ENCODE assay signal across 29 mouse cellular contexts in genomic region chr10:70698014-70698413, GRCm38 (mm10). TPM values are rescaled to one million over a fixed set of nuclear protein-coding genes. Genes with fewer than 3 reads are reported as not detected.
DNase-seq lines count a peak whose midpoint lies in the region; ATAC-seq lines count a peak whose summit lies in the region.
"Had no signal": no experiment of that assay in that cellular context is flagged by ENCODE, and none has a peak within 500 bp of the region (broad histone marks: within the 10 kb centered on the region; RNA-seq: fewer than 3 reads in every experiment).

No protein-coding gene starts in this region.

- ATAC-seq in kidney, embryonic 14.5 days (ENCODE audit: low FRiP score, low TSS enrichment): no peak
- no peak for ATAC-seq in liver, embryonic 12.5 days
- ATAC-seq: activated CD4-positive, CD25-positive, alpha-beta regulatory T cell, adult 4 months; inflammation-experienced regulatory T-cells, adult 6 months; liver, postnatal 0 days; midbrain, embryonic 15.5 days had no signal

- H3K4me3 ChIP-seq in kidney, embryonic 14.5 days (ENCODE audit: low read length): no peak overlapping the region
- no peak overlapping the region for H3K4me3 ChIP-seq in liver, embryonic 12.5 days
- H3K4me3 ChIP-seq: embryonic facial prominence, embryonic 15.5 days; forebrain, embryonic 12.5 days; gastrocnemius, adult 2 months; heart, embryonic 13.5 days; hindbrain, embryonic 10.5 days; hindbrain, embryonic 15.5 days; limb, embryonic 13.5 days; midbrain, embryonic 15.5 days; neural tube, embryonic 15.5 days had no signal

- H3K4me1 ChIP-seq in kidney, embryonic 14.5 days (ENCODE audit: control insufficient read depth, insufficient read depth, low read length): 0 out of 2 replicates have a peak, but pooled peaks cover 8% of the 10 kb centered on the region
- H3K4me1 ChIP-seq in liver, embryonic 12.5 days: no peaks in the 10 kb centered on the region
- H3K4me1 ChIP-seq: embryonic facial prominence, embryonic 15.5 days; forebrain, embryonic 12.5 days; hindbrain, embryonic 10.5 days; hindbrain, embryonic 15.5 days; limb, embryonic 13.5 days; midbrain, embryonic 15.5 days; neural tube, embryonic 15.5 days had no signal

- H3K9ac ChIP-seq in kidney, embryonic 14.5 days (ENCODE audit: low read depth, low read length): no peak overlapping the region
- no peak overlapping the region for H3K9ac ChIP-seq in liver, embryonic 12.5 days
- H3K9ac ChIP-seq: embryonic facial prominence, embryonic 15.5 days; forebrain, embryonic 12.5 days; heart, embryonic 13.5 days; hindbrain, embryonic 15.5 days; limb, embryonic 13.5 days; liver, postnatal 0 days; midbrain, embryonic 15.5 days; neural tube, embryonic 15.5 days had no signal

- H3K27me3 ChIP-seq in kidney, embryonic 14.5 days (ENCODE audit: control insufficient read depth, insufficient read depth, low read length): no peaks in the 10 kb centered on the region
- no peaks in the 10 kb centered on the region for H3K27me3 ChIP-seq in liver, embryonic 12.5 days (replicated peaks)
- H3K27me3 ChIP-seq: embryonic facial prominence, embryonic 15.5 days; forebrain, embryonic 12.5 days; heart, embryonic 13.5 days; hindbrain, embryonic 15.5 days; limb, embryonic 13.5 days; midbrain, embryonic 15.5 days; neural tube, embryonic 15.5 days had no signal

- H3K9me3 ChIP-seq in kidney, embryonic 14.5 days (ENCODE audit: control insufficient read depth, low read length): no peaks in the 10 kb centered on the region
- H3K9me3 ChIP-seq in liver, embryonic 12.5 days (replicated peaks): no peaks in the 10 kb centered on the region; the same call in none of the 2 replicates
- H3K9me3 ChIP-seq: embryonic facial prominence, embryonic 15.5 days; forebrain, embryonic 12.5 days; heart, embryonic 13.5 days; hindbrain, embryonic 10.5 days; hindbrain, embryonic 15.5 days; limb, embryonic 13.5 days; midbrain, embryonic 15.5 days; neural tube, embryonic 15.5 days had no signal

- H3K4me2 ChIP-seq in kidney, embryonic 14.5 days (replicated peaks; ENCODE audit: low read depth, low read length): no peak overlapping the region
- H3K4me2 ChIP-seq in liver, embryonic 12.5 days: no peak overlapping the region
- H3K4me2 ChIP-seq: embryonic facial prominence, embryonic 15.5 days; forebrain, embryonic 12.5 days; heart, embryonic 13.5 days; hindbrain, embryonic 15.5 days; limb, embryonic 13.5 days; liver, embryonic 11.5 days; midbrain, embryonic 15.5 days; neural tube, embryonic 15.5 days had no signal

- no peak overlapping the region for H3K27ac ChIP-seq in kidney, embryonic 14.5 days (ENCODE audit: low read depth, low read length)
- H3K27ac ChIP-seq in liver, embryonic 12.5 days: no peak overlapping the region
- H3K27ac ChIP-seq: embryonic facial prominence, embryonic 15.5 days; forebrain, embryonic 12.5 days; gastrocnemius, adult 2 months; heart, embryonic 13.5 days; hindbrain, embryonic 10.5 days; hindbrain, embryonic 15.5 days; limb, embryonic 13.5 days; macrophage; midbrain, embryonic 15.5 days; neural tube, embryonic 15.5 days had no signal

- no peaks in the 10 kb centered on the region for H3K36me3 ChIP-seq in kidney, embryonic 14.5 days (ENCODE audit: control insufficient read depth, insufficient read depth, low read length)
- H3K36me3 ChIP-seq in liver, embryonic 12.5 days: no peaks in the 10 kb centered on the region
- H3K36me3 ChIP-seq: embryonic facial prominence, embryonic 15.5 days; forebrain, embryonic 12.5 days; heart, embryonic 13.5 days; hindbrain, embryonic 10.5 days; hindbrain, embryonic 15.5 days; limb, embryonic 13.5 days; midbrain, embryonic 15.5 days; neural tube, embryonic 15.5 days had no signal

- 83% methylated on average over 3 of the region's 3 CpGs for WGBS in kidney, embryonic 14.5 days
- 71% methylated on average over 3 of the region's 3 CpGs for WGBS in liver, embryonic 12.5 days (ENCODE audit: insufficient replicate concordance)

- peak; percentile 54 for DNase-seq in kidney, adult 11 months
- DNase-seq in kidney, adult 9 months: peak; percentile 77
- DNase-seq in kidney, postnatal 14 days: peak; percentile 18
- no peak for DNase-seq in frontal cortex, postnatal 25 days (ENCODE audit: low spot score in 2 of 2)
- no peak for DNase-seq in right cerebral cortex, postnatal 14 days
- DNase-seq: adrenal gland, adult 2 months; adrenal gland, postnatal 36 days; cerebellum, adult 18-20 months; cerebellum, postnatal 10 days; gastrocnemius, adult 2 months; gastrocnemius, postnatal 36 days; heart, postnatal 10 days; liver, postnatal 0 days; spleen, adult 18-20 months; thymus, postnatal 14 days had no signal

RNA-seq across cellular contexts. Expression of gene Phyhipl, which starts 42.2 kb away (rescaled TPM):
- polyA plus RNA-seq in kidney, embryonic 14.5 days (2014; fragmentation: Nextera tagmentation; extraction: Ambion mirVana): 9.9 and 16.1 TPM in 2 replicates
- polyA plus RNA-seq in liver, embryonic 12.5 days (2016; fragmentation: Nextera tagmentation; extraction: Ambion mirVana): 0.27 and 0.33 TPM in 2 replicates
- polyA plus RNA-seq: activated CD4-positive, CD25-positive, alpha-beta regulatory T cell, adult 4 months; inflammation-experienced regulatory T-cells, adult 6 months; macrophage had no signal

Comparison
In these comparisons a context has a peak if more than half of its experiments do, and no peak if none do; other contexts are left out.
1. DNase-seq: peak in kidney, adult 11 months (single experiment), kidney, adult 9 months (single experiment) and kidney, postnatal 14 days (single experiment); none in frontal cortex, postnatal 25 days (0 of 2) and right cerebral cortex, postnatal 14 days (single experiment).